Mouse (Mus musculus): Measurements from ENCODE around the gene Olfr872. TPM values are rescaled to one million over a fixed set of nuclear protein-coding genes. Genes with fewer than 3 reads are reported as not detected.

Gene Olfr872
- total and polyA plus RNA-seq, 3 experiments, result not detected

DNA sequence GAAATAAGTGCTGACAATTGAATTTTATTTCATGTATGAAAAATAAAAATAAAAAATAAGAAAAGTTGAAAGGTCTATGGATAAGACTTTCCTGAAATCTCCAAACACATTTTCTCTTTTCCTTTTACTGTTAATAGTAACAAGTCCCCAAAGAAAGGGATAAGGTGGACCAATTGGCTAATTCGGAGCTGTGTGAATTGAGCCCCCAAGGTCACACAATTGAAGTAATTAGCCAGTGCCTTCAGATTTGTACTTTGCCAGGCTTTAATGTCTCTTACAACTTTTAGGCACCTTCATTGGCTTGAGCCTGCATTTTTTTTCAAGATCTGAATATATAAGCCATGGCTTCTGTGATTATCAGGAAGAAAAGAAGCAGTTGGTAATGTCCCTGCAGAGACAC lies 61.3 kb downstream of the Olfr872 start, which contains the start of gene Olfr873:
Gene Olfr873, plus strand, starts transcription at position 301 of the 400 bp plus-strand sequence.
- Histone ChIP-seq H3K27ac (ENCODE audit: control insufficient read depth, low read depth, low read length) (no peak within 1 kb of the TSS), H3K9ac (ENCODE audit: control insufficient read depth, low read depth, low read length, poor library complexity, severe bottlenecking) (no peak within 1 kb of the TSS), H3K4me3 (ENCODE audit: control insufficient read depth in 1 of 2, insufficient read depth in 1 of 2, low read depth in 2 of 2, low read length in 2 of 2) (no peak within 1 kb of the TSS), H3K4me1 (ENCODE audit: control insufficient read depth in 1 of 2, insufficient read depth in 2 of 2, low read length in 2 of 2) (no peaks in the 10 kb centered on the region), H3K36me3 (ENCODE audit: control insufficient read depth in 1 of 2, insufficient read depth in 2 of 2, low read length in 2 of 2) (no peaks in the 10 kb centered on the region), H3K27me3 (ENCODE audit: control insufficient read depth in 1 of 2, insufficient read depth in 2 of 2, low read length in 2 of 2) (peaks cover 0 to 3% of the 10 kb centered on the region in 2 experiments; a peak in 2 of 4 replicates), H3K79me2 (ENCODE audit: control insufficient read depth, insufficient read depth, low read length, poor library complexity) (no peaks in the 10 kb centered on the region), H3K9me3 (replicated peaks; ENCODE audit: insufficient read depth, low read length) (no peaks in the 10 kb centered on the region)
- TF ChIP-seq ZC3H11A (IDR thresholded peaks at IDR 0.05; ENCODE audit: low read depth, low read length), result no peak
- DNase-seq (ENCODE audit: low read depth, low spot score), result no peak

Other genes starting within 250 kb of the Olfr872 start
- gene Olfr866, start 209.1 kb upstream of the Olfr872 start, total RNA-seq (2012; rRNA removed), result not detected in 2 replicates
- gene Olfr866, start 209.1 kb upstream of the Olfr872 start, polyA plus RNA-seq (2012; ENCODE audit: insufficient read depth in 1 of 2, insufficient read length in 2 of 2, low read depth in 1 of 2, low replicate concordance in 2 of 2, missing spikeins in 1 of 2), result not detected
- gene Olfr867, start 179.6 kb upstream of the Olfr872 start, total RNA-seq (2012; rRNA removed), result not detected in 2 replicates
- gene Olfr867, start 179.6 kb upstream of the Olfr872 start, polyA plus RNA-seq (2012; ENCODE audit: insufficient read depth in 1 of 2, insufficient read length in 2 of 2, low read depth in 1 of 2, low replicate concordance in 2 of 2, missing spikeins in 1 of 2), result not detected
- not detected in 2 replicates for gene Olfr868, start 138.5 kb upstream of the Olfr872 start, total RNA-seq (2012; rRNA removed)
- gene Olfr868, start 138.5 kb upstream of the Olfr872 start, polyA plus RNA-seq (2012; ENCODE audit: insufficient read depth in 1 of 2, insufficient read length in 2 of 2, low read depth in 1 of 2, low replicate concordance in 2 of 2, missing spikeins in 1 of 2), result not detected
- gene Olfr869, start 108.1 kb upstream of the Olfr872 start, total RNA-seq (2012; rRNA removed), result not detected in 2 replicates
- not detected for gene Olfr869, start 108.1 kb upstream of the Olfr872 start, polyA plus RNA-seq (2012; ENCODE audit: insufficient read depth in 1 of 2, insufficient read length in 2 of 2, low read depth in 1 of 2, low replicate concordance in 2 of 2, missing spikeins in 1 of 2)
- gene Olfr870, start 63.1 kb upstream of the Olfr872 start, total RNA-seq (2012; rRNA removed), result not detected in 2 replicates
- gene Olfr870, start 63.1 kb upstream of the Olfr872 start, polyA plus RNA-seq (2012; ENCODE audit: insufficient read depth in 1 of 2, insufficient read length in 2 of 2, low read depth in 1 of 2, low replicate concordance in 2 of 2, missing spikeins in 1 of 2), result not detected
- not detected in 2 replicates for gene Olfr871, start 24.9 kb upstream of the Olfr872 start, total RNA-seq (2012; rRNA removed)
- under 1 TPM in 1 of 2 experiments, not detected in 1; 0.08 TPM for gene Olfr871, start 24.9 kb upstream of the Olfr872 start, polyA plus RNA-seq (2012; ENCODE audit: insufficient read depth in 1 of 2, insufficient read length in 2 of 2, low read depth in 1 of 2, low replicate concordance in 2 of 2, missing spikeins in 1 of 2)
- gene Olfr39, start 45.2 kb downstream of the Olfr872 start, total RNA-seq (2012; rRNA removed), result not detected in 2 replicates
- not detected for gene Olfr39, start 45.2 kb downstream of the Olfr872 start, polyA plus RNA-seq (2012; ENCODE audit: insufficient read depth in 1 of 2, insufficient read length in 2 of 2, low read depth in 1 of 2, low replicate concordance in 2 of 2, missing spikeins in 1 of 2)
- gene Olfr873, start 61.4 kb downstream of the Olfr872 start, total RNA-seq (2012; rRNA removed), result not detected in 2 replicates
- gene Olfr873, start 61.4 kb downstream of the Olfr872 start, polyA plus RNA-seq (2012; ENCODE audit: insufficient read depth in 1 of 2, insufficient read length in 2 of 2, low read depth in 1 of 2, low replicate concordance in 2 of 2, missing spikeins in 1 of 2), result not detected
- not detected in 2 replicates for gene Olfr18, start 99.0 kb downstream of the Olfr872 start, total RNA-seq (2012; rRNA removed)
- not detected for gene Olfr18, start 99.0 kb downstream of the Olfr872 start, polyA plus RNA-seq (2012; ENCODE audit: insufficient read depth in 1 of 2, insufficient read length in 2 of 2, low read depth in 1 of 2, low replicate concordance in 2 of 2, missing spikeins in 1 of 2)
- gene Zfp560, start 148.1 kb downstream of the Olfr872 start, total RNA-seq (2012; rRNA removed), result 31.5 and 42.0 TPM in 2 replicates
- 10 to 100 TPM in 1 of 2 experiments, not detected in 1; 37.0 TPM for gene Zfp560, start 148.1 kb downstream of the Olfr872 start, polyA plus RNA-seq (2012; ENCODE audit: insufficient read depth in 1 of 2, insufficient read length in 2 of 2, low read depth in 1 of 2, low replicate concordance in 2 of 2, missing spikeins in 1 of 2)
- 50.5 and 52.5 TPM in 2 replicates for gene Zfp26, start 223.0 kb downstream of the Olfr872 start, total RNA-seq (2012; rRNA removed)
- 10 to 100 TPM; 18.5 to 55.4 TPM for gene Zfp26, start 223.0 kb downstream of the Olfr872 start, polyA plus RNA-seq (2012; ENCODE audit: insufficient read depth in 1 of 2, insufficient read length in 2 of 2, low read depth in 1 of 2, low replicate concordance in 2 of 2, missing spikeins in 1 of 2)